ENCODE assay signal across 7 mouse cellular contexts in the genomic region with DNA sequence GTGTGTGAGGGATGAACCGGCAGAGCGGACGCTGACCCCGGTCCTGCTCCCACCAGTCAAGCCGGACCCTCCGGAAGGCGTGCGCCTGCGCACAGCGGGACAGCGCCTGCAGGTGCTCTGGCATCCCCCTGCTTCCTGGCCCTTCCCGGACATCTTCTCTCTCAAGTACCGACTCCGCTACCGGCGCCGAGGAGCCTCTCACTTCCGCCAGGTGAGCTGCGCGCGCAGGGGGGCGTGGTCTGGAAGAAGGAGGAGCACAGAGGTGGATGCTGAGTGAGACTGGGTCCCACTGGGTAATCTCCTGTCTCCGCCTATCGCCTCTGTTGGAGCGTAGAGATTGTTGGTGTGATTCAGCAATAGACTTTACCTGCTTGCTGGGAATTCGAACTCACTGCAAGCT. TPM values are rescaled to one million over a fixed set of nuclear protein-coding genes. Genes with fewer than 3 reads are reported as not detected.
DNase-seq lines count a peak whose midpoint lies in the region; ATAC-seq lines count a peak whose summit lies in the region.

No protein-coding gene starts in this region.

- peaks cover 10% of the 10 kb centered on the region for H3K4me1 ChIP-seq in forebrain, embryonic 11.5 days (replicated peaks; ENCODE audit: control insufficient read depth, insufficient read depth, low read length)
- H3K4me1 ChIP-seq in intestine, embryonic 15.5 days (replicated peaks): peaks cover 28% of the 10 kb centered on the region
- peaks cover 40% of the 10 kb centered on the region for H3K4me1 ChIP-seq in midbrain, embryonic 10.5 days
- H3K4me1 ChIP-seq in stomach, embryonic 16.5 days (ENCODE audit: control insufficient read depth, insufficient read depth, low read length): peaks cover 15% of the 10 kb centered on the region

- H3K4me2 ChIP-seq in forebrain, embryonic 11.5 days (ENCODE audit: low read depth, low read length, severe bottlenecking): peak overlapping the region; percentile 88
- H3K4me2 ChIP-seq in intestine, embryonic 15.5 days (replicated peaks): peak overlapping the region; percentile 82
- peak overlapping the region; percentile 72 for H3K4me2 ChIP-seq in stomach, embryonic 16.5 days (ENCODE audit: low read depth, low read length)

- peak overlapping the region; percentile 46 for H3K4me3 ChIP-seq in forebrain, embryonic 11.5 days (ENCODE audit: low read depth, low read length)
- peak overlapping the region; percentile 50 for H3K4me3 ChIP-seq in intestine, embryonic 15.5 days (replicated peaks)
- peak overlapping the region; percentile 64 for H3K4me3 ChIP-seq in midbrain, embryonic 10.5 days
- H3K4me3 ChIP-seq in stomach, embryonic 16.5 days (replicated peaks; ENCODE audit: low read length): peak overlapping the region; percentile 52

- WGBS in forebrain, embryonic 11.5 days: under 1% methylated on average over 26 of the region's 26 CpGs
- 1% methylated on average over 26 of the region's 26 CpGs for WGBS in intestine, embryonic 15.5 days
- under 1% methylated on average over 26 of the region's 26 CpGs for WGBS in midbrain, embryonic 10.5 days
- WGBS in stomach, embryonic 16.5 days: under 1% methylated on average over 25 of the region's 26 CpGs

- peak; percentile 62 for DNase-seq in Muller cell, postnatal 12 days (ENCODE audit: inconsistent ontology term)
- peak; percentile 49 for DNase-seq in brain, embryonic 18.5 days (ENCODE audit: low read depth, low spot score)
- DNase-seq in forebrain, embryonic 11.5 days (ENCODE audit: low spot score): peak; percentile 84
- DNase-seq in left cerebral cortex, postnatal 25 days (ENCODE audit: low spot score in 2 of 2): peak; percentile 80 to 87
- peak; percentile 69 for DNase-seq in midbrain, embryonic 10.5 days (ENCODE audit: low spot score)

- no peaks in the 10 kb centered on the region for H3K27me3 ChIP-seq in forebrain, embryonic 11.5 days (ENCODE audit: control insufficient read depth, insufficient read depth, low read length)
- H3K27me3 ChIP-seq in intestine, embryonic 15.5 days (replicated peaks): peaks cover 11% of the 10 kb centered on the region; the same call in 1 of the 2 replicates
- H3K27me3 ChIP-seq in midbrain, embryonic 10.5 days (ENCODE audit: low read depth, poor library complexity, severe bottlenecking): peaks cover 17% of the 10 kb centered on the region
- no peaks in the 10 kb centered on the region; the same call in 1 of the 2 replicates for H3K27me3 ChIP-seq in stomach, embryonic 16.5 days (ENCODE audit: control insufficient read depth, insufficient read depth, low read length)

- intact Hi-C loops in left cerebral cortex, postnatal 25 days (cut with DNase I): loop anchor here (5.0 kb wide), 2 partner anchors 121 to 254 kb away; a partner anchor contains a TSS

- H3K27ac ChIP-seq in forebrain, embryonic 11.5 days (ENCODE audit: low read depth, low read length): no peak overlapping the region
- no peak overlapping the region for H3K27ac ChIP-seq in intestine, embryonic 15.5 days
- H3K27ac ChIP-seq in midbrain, embryonic 10.5 days (replicated peaks): peak overlapping the region; percentile 56; the same call in 1 of the 2 replicates
- no peak overlapping the region for H3K27ac ChIP-seq in stomach, embryonic 16.5 days (ENCODE audit: low read length)

- H3K36me3 ChIP-seq in forebrain, embryonic 11.5 days (ENCODE audit: control insufficient read depth, insufficient read depth, low read length): no peaks in the 10 kb centered on the region
- H3K36me3 ChIP-seq in intestine, embryonic 15.5 days: peaks cover 4% of the 10 kb centered on the region; the same call in 1 of the 2 replicates
- peaks cover 7% of the 10 kb centered on the region for H3K36me3 ChIP-seq in midbrain, embryonic 10.5 days
- H3K36me3 ChIP-seq in stomach, embryonic 16.5 days (ENCODE audit: control insufficient read depth, insufficient read depth, low read length): no peaks in the 10 kb centered on the region

- peak overlapping the region; percentile 60 for H3K9ac ChIP-seq in forebrain, embryonic 11.5 days (ENCODE audit: low read length)
- peak overlapping the region; percentile 37; the same call in 1 of the 2 replicates for H3K9ac ChIP-seq in intestine, embryonic 15.5 days
- peak overlapping the region; percentile 68 for H3K9ac ChIP-seq in stomach, embryonic 16.5 days (ENCODE audit: low read length)

- peak; percentile 28 for ATAC-seq in forebrain, embryonic 11.5 days (replicated peaks; ENCODE audit: low FRiP score)
- ATAC-seq in intestine, embryonic 15.5 days: peak; percentile 58
- ATAC-seq in stomach, embryonic 16.5 days (ENCODE audit: insufficient read depth, low FRiP score): peak; percentile 30; the same call in 1 of the 2 replicates

- H3K9me3 ChIP-seq in forebrain, embryonic 11.5 days (ENCODE audit: control insufficient read depth, low read length): no peaks in the 10 kb centered on the region
- no peaks in the 10 kb centered on the region for H3K9me3 ChIP-seq in intestine, embryonic 15.5 days
- no peaks in the 10 kb centered on the region for H3K9me3 ChIP-seq in midbrain, embryonic 10.5 days (replicated peaks)
- H3K9me3 ChIP-seq in stomach, embryonic 16.5 days (replicated peaks; ENCODE audit: control insufficient read depth, low read length): no peaks in the 10 kb centered on the region

RNA-seq across cellular contexts. Expression of a gene that starts 2.8 kb away (rescaled TPM):
- 27.4 and 28.2 TPM in 2 replicates for polyA plus RNA-seq in forebrain, embryonic 11.5 days (2014; fragmentation: Nextera tagmentation; extraction: Ambion mirVana)
- 21.0 and 21.4 TPM in 2 replicates for polyA plus RNA-seq in intestine, embryonic 15.5 days (2015; fragmentation: Nextera tagmentation; extraction: Ambion mirVana)
- 10 to 100 TPM; 15.0 to 15.3 TPM for total RNA-seq in left cerebral cortex, postnatal 25 days (2021)
- polyA plus RNA-seq in midbrain, embryonic 10.5 days (2016; fragmentation: Nextera tagmentation; extraction: Ambion mirVana): 31.0 and 34.0 TPM in 2 replicates
- 21.6 and 24.3 TPM in 2 replicates for polyA plus RNA-seq in stomach, embryonic 16.5 days (2015; fragmentation: Nextera tagmentation; extraction: Ambion mirVana)

RNA-seq across cellular contexts. Expression of a gene that starts 3.7 kb away (rescaled TPM):
- 2.0 and 2.1 TPM in 2 replicates for polyA plus RNA-seq in forebrain, embryonic 11.5 days (2014; fragmentation: Nextera tagmentation; extraction: Ambion mirVana)
- polyA plus RNA-seq in intestine, embryonic 15.5 days (2015; fragmentation: Nextera tagmentation; extraction: Ambion mirVana): 2.8 and 3.2 TPM in 2 replicates
- total RNA-seq in left cerebral cortex, postnatal 25 days (2021): 1 to 10 TPM; 2.1 to 2.5 TPM
- polyA plus RNA-seq in midbrain, embryonic 10.5 days (2016; fragmentation: Nextera tagmentation; extraction: Ambion mirVana): 2.1 and 2.3 TPM in 2 replicates
- polyA plus RNA-seq in stomach, embryonic 16.5 days (2015; fragmentation: Nextera tagmentation; extraction: Ambion mirVana): 4.0 and 4.7 TPM in 2 replicates

RNA-seq across cellular contexts. Expression of a gene that starts 6.8 kb away (rescaled TPM):
- polyA plus RNA-seq in forebrain, embryonic 11.5 days (2014; fragmentation: Nextera tagmentation; extraction: Ambion mirVana): 5.5 and 8.5 TPM in 2 replicates
- polyA plus RNA-seq in intestine, embryonic 15.5 days (2015; fragmentation: Nextera tagmentation; extraction: Ambion mirVana): 3.5 and 4.4 TPM in 2 replicates
- total RNA-seq in left cerebral cortex, postnatal 25 days (2021): 1 to 10 TPM; 3.5 to 4.0 TPM
- 5.4 and 5.8 TPM in 2 replicates for polyA plus RNA-seq in midbrain, embryonic 10.5 days (2016; fragmentation: Nextera tagmentation; extraction: Ambion mirVana)
- 6.0 and 6.2 TPM in 2 replicates for polyA plus RNA-seq in stomach, embryonic 16.5 days (2015; fragmentation: Nextera tagmentation; extraction: Ambion mirVana)

RNA-seq across cellular contexts. Expression of a gene that starts 14.1 kb away (rescaled TPM):
- 65.1 and 77.9 TPM in 2 replicates for polyA plus RNA-seq in forebrain, embryonic 11.5 days (2014; fragmentation: Nextera tagmentation; extraction: Ambion mirVana)
- 9.0 and 9.4 TPM in 2 replicates for polyA plus RNA-seq in intestine, embryonic 15.5 days (2015; fragmentation: Nextera tagmentation; extraction: Ambion mirVana)
- total RNA-seq in left cerebral cortex, postnatal 25 days (2021): 10 to 100 TPM; 30.9 to 34.4 TPM
- 68.4 and 103 TPM in 2 replicates for polyA plus RNA-seq in midbrain, embryonic 10.5 days (2016; fragmentation: Nextera tagmentation; extraction: Ambion mirVana)
- polyA plus RNA-seq in stomach, embryonic 16.5 days (2015; fragmentation: Nextera tagmentation; extraction: Ambion mirVana): 8.1 and 8.6 TPM in 2 replicates

RNA-seq across cellular contexts. Expression of a gene that starts 30.2 kb away (rescaled TPM):
- 61.9 and 71.1 TPM in 2 replicates for polyA plus RNA-seq in forebrain, embryonic 11.5 days (2014; fragmentation: Nextera tagmentation; extraction: Ambion mirVana)
- polyA plus RNA-seq in intestine, embryonic 15.5 days (2015; fragmentation: Nextera tagmentation; extraction: Ambion mirVana): 8.9 and 11.5 TPM in 2 replicates
- total RNA-seq in left cerebral cortex, postnatal 25 days (2021): 10 to 100 TPM; 70.5 to 78.8 TPM
- polyA plus RNA-seq in midbrain, embryonic 10.5 days (2016; fragmentation: Nextera tagmentation; extraction: Ambion mirVana): 78.4 and 95.0 TPM in 2 replicates
- 9.9 and 13.9 TPM in 2 replicates for polyA plus RNA-seq in stomach, embryonic 16.5 days (2015; fragmentation: Nextera tagmentation; extraction: Ambion mirVana)
